Mouse (Mus musculus): ENCODE measurements around the gene Zfand6. TPM values are rescaled to one million over a fixed set of nuclear protein-coding genes. Genes with fewer than 3 reads are reported as not detected.

The Zfand6 gene
- total and polyA plus RNA-seq, 2 experiments: 94.2 to 134 TPM

DNA sequence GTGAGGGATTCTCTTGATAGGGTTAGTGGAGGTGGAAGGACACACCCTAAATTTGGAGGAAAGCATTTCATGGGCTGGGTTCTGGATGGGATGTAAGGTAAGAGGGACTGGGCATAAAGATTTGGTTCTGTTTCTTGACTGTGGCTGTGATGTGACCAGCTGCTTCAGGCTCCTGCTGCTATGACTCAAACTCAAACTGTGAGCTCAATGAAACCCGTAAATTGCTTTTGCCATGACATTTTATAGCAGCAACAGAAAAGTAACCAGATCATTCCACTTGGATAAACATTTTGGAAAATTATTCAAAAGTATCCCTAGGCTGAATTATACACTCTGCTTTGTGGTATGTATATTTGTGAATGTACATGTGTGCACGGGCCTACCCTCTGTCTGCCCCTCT, 99.1 kb downstream of the Zfand6 start:
- no peak overlapping the region for H3K9ac ChIP-seq (ENCODE audit: low read depth, low read length)
- H3K4me1 ChIP-seq (ENCODE audit: control insufficient read depth, insufficient read depth, low read length): no peaks in the 10 kb centered on the region
- DNase-seq (ENCODE audit: extremely low read depth, low read depth, low spot score): no peak
- no peak overlapping the region for H3K27ac ChIP-seq (replicated peaks; ENCODE audit: insufficient read depth, low read depth, low read length)
- TF ChIP-seq POLR2A (IDR thresholded peaks at IDR 0.05; ENCODE audit: extremely low read depth, insufficient read depth, low read length) (no peak), CTCF (IDR thresholded peaks at IDR 0.05; ENCODE audit: low read depth, low read length) (no peak)
- H3K27me3 ChIP-seq (ENCODE audit: control insufficient read depth, insufficient read depth, low read length): no peaks in the 10 kb centered on the region
- peaks cover 92% of the 10 kb centered on the region for H3K36me3 ChIP-seq (ENCODE audit: control insufficient read depth, insufficient read depth, low read length)
- H3K79me2 ChIP-seq (ENCODE audit: control insufficient read depth, insufficient read depth, low read length): no peaks in the 10 kb centered on the region
- WGBS: 95% methylated on average over 2 of the region's 2 CpGs
- no peak overlapping the region for H3K4me3 ChIP-seq (ENCODE audit: insufficient read depth, low read depth, low read length)

DNA sequence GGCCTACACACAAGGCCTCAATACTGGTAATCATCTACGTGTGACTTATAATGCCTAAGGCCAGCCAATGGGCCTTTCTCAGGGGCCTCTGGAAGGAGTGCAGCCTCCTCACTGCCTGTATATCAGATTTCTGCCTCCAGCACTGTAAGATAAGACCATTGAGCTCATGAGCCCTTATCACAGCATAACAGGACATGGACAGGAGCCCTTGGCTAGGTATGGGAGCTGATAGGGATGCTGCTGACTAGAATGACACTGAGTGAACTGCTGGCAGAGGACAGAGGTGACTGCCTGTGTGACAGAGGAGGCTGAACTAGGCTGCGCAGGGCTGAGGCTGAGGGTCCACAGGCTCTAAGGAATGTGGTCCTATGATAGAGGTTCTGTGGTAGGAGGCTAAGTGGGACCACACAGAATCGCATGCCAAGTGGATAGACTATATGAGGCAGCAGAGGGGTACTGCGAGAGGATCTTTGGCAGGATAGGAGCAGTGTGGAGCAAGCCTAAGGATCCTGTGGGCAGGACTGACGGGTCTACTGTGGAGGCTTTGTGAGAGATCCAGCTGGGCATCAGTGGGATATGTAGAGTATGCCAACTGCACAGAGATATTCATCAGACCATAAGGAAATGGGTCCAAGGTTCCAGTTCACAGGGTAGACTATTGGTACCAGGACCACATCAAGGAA, 102.5 kb downstream of the Zfand6 start:
- Histone ChIP-seq H3K4me3 (ENCODE audit: insufficient read depth, low read depth, low read length) (no peak overlapping the region), H3K9ac (ENCODE audit: low read depth, low read length) (no peak overlapping the region), H3K4me1 (ENCODE audit: control insufficient read depth, insufficient read depth, low read length) (no peaks in the 10 kb centered on the region), H3K27me3 (ENCODE audit: control insufficient read depth, insufficient read depth, low read length) (no peaks in the 10 kb centered on the region), H3K27ac (replicated peaks; ENCODE audit: insufficient read depth, low read depth, low read length) (no peak overlapping the region), H3K36me3 (ENCODE audit: control insufficient read depth, insufficient read depth, low read length) (peaks cover 85% of the 10 kb centered on the region), H3K79me2 (ENCODE audit: control insufficient read depth, insufficient read depth, low read length) (no peaks in the 10 kb centered on the region)
- 89% methylated on average over 5 of the region's 5 CpGs for WGBS
- TF ChIP-seq CTCF (IDR thresholded peaks at IDR 0.05; ENCODE audit: low read depth, low read length): no peak
- TF ChIP-seq POLR2A (IDR thresholded peaks at IDR 0.05; ENCODE audit: extremely low read depth, insufficient read depth, low read length): no peak
- no peak for DNase-seq (ENCODE audit: extremely low read depth, low read depth, low spot score)

DNA sequence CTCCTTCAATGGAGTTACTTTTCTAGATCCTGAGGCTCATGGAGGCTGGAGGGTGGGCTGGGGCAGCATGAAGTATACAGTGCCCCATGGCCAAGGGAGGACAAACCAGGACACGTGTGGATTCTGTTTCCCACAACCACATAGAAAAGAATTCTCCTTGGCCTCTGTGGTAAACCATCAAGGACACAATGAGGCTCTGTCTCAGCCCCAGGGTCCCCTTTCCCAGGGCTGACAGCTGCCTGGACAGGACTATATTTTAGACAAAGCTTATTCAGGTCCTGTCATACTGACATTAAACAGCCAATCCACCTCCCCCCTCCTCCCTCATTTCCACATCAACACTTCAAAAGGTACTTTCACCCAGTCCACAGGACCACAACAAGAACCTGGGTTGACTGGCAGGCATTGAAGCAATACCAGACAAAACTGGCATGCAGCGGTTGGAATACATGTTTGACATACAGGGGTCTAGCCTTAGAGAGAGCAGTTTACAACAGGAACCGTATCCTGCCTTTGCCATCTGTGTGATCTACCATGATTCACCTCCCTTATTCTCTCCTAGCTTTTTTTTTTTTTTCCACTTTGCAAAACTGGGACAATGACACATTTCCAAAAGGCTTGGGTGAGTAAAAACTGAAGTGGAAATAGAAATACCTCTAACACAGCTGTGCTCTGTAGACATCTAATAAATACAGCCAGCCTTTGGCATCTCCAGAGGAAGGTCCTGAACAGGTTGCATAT, 103.2 kb downstream of the Zfand6 start:
- Histone ChIP-seq H3K79me2 (ENCODE audit: control insufficient read depth, insufficient read depth, low read length) (no peaks in the 10 kb centered on the region), H3K27me3 (ENCODE audit: control insufficient read depth, insufficient read depth, low read length) (no peaks in the 10 kb centered on the region), H3K36me3 (ENCODE audit: control insufficient read depth, insufficient read depth, low read length) (peaks cover 78% of the 10 kb centered on the region), H3K4me3 (ENCODE audit: insufficient read depth, low read depth, low read length) (no peak overlapping the region), H3K9ac (ENCODE audit: low read depth, low read length) (no peak overlapping the region), H3K4me1 (ENCODE audit: control insufficient read depth, insufficient read depth, low read length) (no peaks in the 10 kb centered on the region), H3K27ac (replicated peaks; ENCODE audit: insufficient read depth, low read depth, low read length) (no peak overlapping the region)
- WGBS: 79% methylated on average over 3 of the region's 3 CpGs
- no peak for DNase-seq (ENCODE audit: extremely low read depth, low read depth, low spot score)
- TF ChIP-seq POLR2A (IDR thresholded peaks at IDR 0.05; ENCODE audit: extremely low read depth, insufficient read depth, low read length) (no peak), CTCF (IDR thresholded peaks at IDR 0.05; ENCODE audit: low read depth, low read length) (no peak)

DNA sequence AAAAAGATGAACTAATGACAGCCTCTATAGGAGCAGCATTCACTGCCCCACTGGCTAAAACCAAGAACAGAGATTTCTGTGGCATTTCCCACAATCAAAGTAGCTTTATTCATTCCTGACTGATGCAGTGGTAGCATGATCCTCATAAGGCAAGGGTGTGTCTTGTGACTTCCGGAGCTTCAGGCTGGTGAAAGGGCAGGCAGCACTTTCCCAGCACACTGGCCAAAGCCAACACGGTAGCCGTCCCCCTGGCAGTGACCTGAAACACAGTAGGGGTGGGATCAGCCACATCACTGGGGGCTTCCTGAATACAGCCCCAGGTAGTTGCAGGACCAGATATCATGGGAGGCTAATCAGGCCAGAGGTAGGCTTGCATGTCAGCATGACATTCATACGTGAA, 104.7 kb downstream of the Zfand6 start:
- Histone ChIP-seq H3K4me3 (ENCODE audit: insufficient read depth, low read depth, low read length) (no peak overlapping the region), H3K9ac (ENCODE audit: low read depth, low read length) (no peak overlapping the region), H3K27me3 (ENCODE audit: control insufficient read depth, insufficient read depth, low read length) (no peaks in the 10 kb centered on the region), H3K4me1 (ENCODE audit: control insufficient read depth, insufficient read depth, low read length) (no peaks in the 10 kb centered on the region), H3K36me3 (ENCODE audit: control insufficient read depth, insufficient read depth, low read length) (peaks cover 65% of the 10 kb centered on the region), H3K27ac (replicated peaks; ENCODE audit: insufficient read depth, low read depth, low read length) (no peak overlapping the region), H3K79me2 (ENCODE audit: control insufficient read depth, insufficient read depth, low read length) (no peaks in the 10 kb centered on the region)
- no peak for DNase-seq (ENCODE audit: extremely low read depth, low read depth, low spot score)
- 78% methylated on average over 4 of the region's 4 CpGs for WGBS
- TF ChIP-seq POLR2A (IDR thresholded peaks at IDR 0.05; ENCODE audit: extremely low read depth, insufficient read depth, low read length): no peak
- TF ChIP-seq CTCF (IDR thresholded peaks at IDR 0.05; ENCODE audit: low read depth, low read length): no peak

DNA sequence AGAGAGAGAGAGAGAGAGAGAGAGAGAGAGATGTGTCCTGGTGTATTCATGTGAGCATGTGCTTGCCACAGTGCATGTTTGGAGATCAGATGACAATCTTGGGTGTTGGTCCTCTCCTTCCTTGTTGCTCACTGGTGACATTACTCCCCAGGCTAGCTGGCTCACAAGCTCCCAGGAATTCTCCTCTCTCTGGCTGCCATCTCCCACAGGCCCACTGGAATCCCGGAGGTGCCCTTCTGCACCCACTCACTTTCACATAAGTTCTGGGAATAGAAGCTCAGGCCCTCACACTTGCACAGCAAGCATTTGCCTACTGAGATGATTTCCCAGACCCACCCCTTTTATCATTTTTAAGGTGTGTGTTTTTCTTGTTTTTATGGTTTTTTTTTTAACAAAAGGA, 110.0 kb downstream of the Zfand6 start:
- no peak overlapping the region for H3K4me3 ChIP-seq (ENCODE audit: insufficient read depth, low read depth, low read length)
- peaks cover 14% of the 10 kb centered on the region for H3K36me3 ChIP-seq (ENCODE audit: control insufficient read depth, insufficient read depth, low read length)
- H3K4me1 ChIP-seq (ENCODE audit: control insufficient read depth, insufficient read depth, low read length): no peaks in the 10 kb centered on the region
- no peaks in the 10 kb centered on the region for H3K27me3 ChIP-seq (ENCODE audit: control insufficient read depth, insufficient read depth, low read length)
- TF ChIP-seq POLR2A (IDR thresholded peaks at IDR 0.05; ENCODE audit: extremely low read depth, insufficient read depth, low read length): no peak
- no peak for TF ChIP-seq CTCF (IDR thresholded peaks at IDR 0.05; ENCODE audit: low read depth, low read length)
- H3K79me2 ChIP-seq (ENCODE audit: control insufficient read depth, insufficient read depth, low read length): no peaks in the 10 kb centered on the region
- H3K27ac ChIP-seq (replicated peaks; ENCODE audit: insufficient read depth, low read depth, low read length): no peak overlapping the region
- DNase-seq (ENCODE audit: extremely low read depth, low read depth, low spot score): no peak
- 68% methylated on average over 1 of the region's 1 CpGs for WGBS
- H3K9ac ChIP-seq (ENCODE audit: low read depth, low read length): no peak overlapping the region

DNA sequence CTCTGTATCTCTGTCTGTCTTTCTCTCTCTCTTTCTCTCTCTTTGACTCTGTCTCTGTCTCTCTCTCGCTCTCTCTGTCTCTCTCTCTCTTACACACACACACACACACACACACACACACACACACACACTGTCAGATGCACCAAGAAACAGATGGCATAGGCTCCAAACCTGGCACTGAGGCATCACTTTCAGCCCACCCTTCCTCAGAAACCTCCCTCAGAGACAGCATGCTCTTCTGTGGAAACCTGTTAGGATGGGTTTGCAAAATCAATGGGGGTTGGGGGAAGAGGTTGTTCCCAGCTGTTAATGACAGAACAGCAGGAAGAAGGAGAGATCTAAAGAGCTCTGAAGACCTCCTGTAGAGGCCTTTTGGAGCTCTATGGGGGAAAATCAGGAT, 110.9 kb downstream of the Zfand6 start:
- no peaks in the 10 kb centered on the region for H3K27me3 ChIP-seq (ENCODE audit: control insufficient read depth, insufficient read depth, low read length)
- no peaks in the 10 kb centered on the region for H3K4me1 ChIP-seq (ENCODE audit: control insufficient read depth, insufficient read depth, low read length)
- H3K27ac ChIP-seq (replicated peaks; ENCODE audit: insufficient read depth, low read depth, low read length): no peak overlapping the region
- no peaks in the 10 kb centered on the region for H3K79me2 ChIP-seq (ENCODE audit: control insufficient read depth, insufficient read depth, low read length)
- H3K9ac ChIP-seq (ENCODE audit: low read depth, low read length): no peak overlapping the region
- 80% methylated on average over 1 of the region's 1 CpGs for WGBS
- no peak overlapping the region for H3K4me3 ChIP-seq (ENCODE audit: insufficient read depth, low read depth, low read length)
- H3K36me3 ChIP-seq (ENCODE audit: control insufficient read depth, insufficient read depth, low read length): peaks cover 6% of the 10 kb centered on the region
- no peak for DNase-seq (ENCODE audit: extremely low read depth, low read depth, low spot score)
- no peak for TF ChIP-seq CTCF (IDR thresholded peaks at IDR 0.05; ENCODE audit: low read depth, low read length)
- no peak for TF ChIP-seq POLR2A (IDR thresholded peaks at IDR 0.05; ENCODE audit: extremely low read depth, insufficient read depth, low read length)
